Mouse (Mus musculus) kidney, postnatal 0 days (tissue): ENCODE results near the gene Nxpe5. TPM values are rescaled to one million over a fixed set of nuclear protein-coding genes. Genes with fewer than 3 reads are reported as not detected.

Source experiments
- ATAC-seq: fragments of 200-750 bp; cut with Nextera tagmentation; replicated peaks from 2 replicates; pipeline ENCODE4 v1.8.0; 2017; ENCODE audit warnings: low read depth, moderate number of reproducible peaks, moderate TSS enrichment, moderate library complexity; ENCODE audit not compliant: low FRiP score
- DNase-seq: peaks from one replicate; pipeline ENCODE4 v3.0.0-alpha.2; 2016; ENCODE audit warnings: low spot score
- H3K27ac ChIP-seq: fragments of 300-500 bp; sonication (generic); 2 replicates; pipeline ENCODE4 v1.5.1; 2014; ENCODE audit warnings: mild to moderate bottlenecking
- H3K27me3 ChIP-seq: fragments of 300-500 bp; sonication (generic); 2 replicates; pipeline ENCODE4 v1.6.1; 2014; ENCODE audit warnings: low read length, mixed read lengths; ENCODE audit not compliant: insufficient read depth
- H3K36me3 ChIP-seq: fragments of 300-500 bp; sonication (generic); 2 replicates; pipeline ENCODE4 v1.6.1; 2014; ENCODE audit warnings: low read length, mixed read lengths; ENCODE audit not compliant: insufficient read depth
- H3K4me1 ChIP-seq: fragments of 300-500 bp; sonication (generic); replicated peaks from 2 replicates; pipeline ENCODE4 v1.6.1; 2014; ENCODE audit warnings: antibody characterized with exemption, low read length, mixed read lengths; ENCODE audit not compliant: insufficient read depth
- H3K4me2 ChIP-seq: fragments of 300-500 bp; sonication (generic); 2 replicates; pipeline ENCODE4 v1.6.1; 2014; ENCODE audit warnings: mild to moderate bottlenecking, low read length, moderate library complexity, mixed read lengths
- H3K4me3 ChIP-seq: fragments of 300-500 bp; sonication (generic); replicated peaks from 2 replicates; pipeline ENCODE4 v1.5.1; 2014; ENCODE audit warnings: low read depth, low read length
- H3K9ac ChIP-seq: fragments of 300-500 bp; sonication (generic); 2 replicates; pipeline ENCODE4 v1.6.1; 2014; ENCODE audit warnings: low read depth, low read length
- H3K9me3 ChIP-seq: fragments of 300-500 bp; sonication (generic); replicated peaks from 2 replicates; pipeline ENCODE4 v1.6.1; 2016; ENCODE audit warnings: low read length, inconsistent platforms, mixed read lengths
- CTCF ChIP-seq: IDR thresholded peaks from 2 replicates; pipeline ENCODE4 v1.5.1; 2016; ENCODE audit warnings: antibody characterized with exemption, low read depth, mild to moderate bottlenecking, moderate library complexity
- WGBS: fragments of 180-500 bp; shearing (Covaris S2); extraction: QIAGEN DNeasy Blood & Tissue Kit; methylation state at CpG from one replicate; pipeline ENCODE4 v1.1.7; 2014; 5-methylcytosine and 5-hydroxymethylcytosine counted together
- polyA plus RNA-seq: library from polyadenylated mRNA; unstranded; fragments of >200 nt; fragmentation: Nextera tagmentation; extraction: Ambion mirVana; gene quantifications from 2 replicates; pipeline ENCODE4 v1.2.1, GENCODE M21; 2015

The Nxpe5 gene
- polyA plus RNA-seq, 1 experiment from 2014 or later = 0.36 TPM

- no peak for ATAC-seq
- H3K9ac ChIP-seq = no peak overlapping the region
- H3K27ac ChIP-seq = no peak overlapping the region
Observed at GRCm38 (mm10) chr5:138256966-138257584, 31.4 kb downstream of the Nxpe5 start.

GRCm38 (mm10) chr5:138257585-138257978, 31.9 kb downstream of the Nxpe5 start:
- peaks cover 8% of the 10 kb centered on the region for H3K4me1 ChIP-seq
- H3K9ac ChIP-seq = no peak overlapping the region
- WGBS = 92% methylated on average over 4 of the region's 4 CpGs
- peaks cover 18% of the 10 kb centered on the region for H3K36me3 ChIP-seq
- DNase-seq (no peak), ATAC-seq (no peak)
- no peak overlapping the region for H3K4me3 ChIP-seq
- no peaks in the 10 kb centered on the region for H3K9me3 ChIP-seq
- TF ChIP-seq CTCF = no peak
- no peak overlapping the region for H3K4me2 ChIP-seq
- no peak overlapping the region for H3K27ac ChIP-seq
- no peaks in the 10 kb centered on the region for H3K27me3 ChIP-seq

More at GRCm38 (mm10) chr5:138256966-138257584, 31.4 kb downstream of the Nxpe5 start:
- Histone ChIP-seq H3K4me3 (no peak overlapping the region), H3K36me3 (peaks cover 18% of the 10 kb centered on the region), H3K4me1 (0 out of 2 replicates have a peak, but pooled peaks cover 4% of the 10 kb centered on the region), H3K9me3 (no peaks in the 10 kb centered on the region), H3K27me3 (no peaks in the 10 kb centered on the region), H3K4me2 (no peak overlapping the region)
- no peak for TF ChIP-seq CTCF
- WGBS = 86% methylated on average over 10 of the region's 10 CpGs
- DNase-seq = no peak

- no peak overlapping the region for H3K4me3 ChIP-seq
- TF ChIP-seq CTCF = no peak
- no peak for ATAC-seq
- no peaks in the 10 kb centered on the region for H3K27me3 ChIP-seq
- no peak for DNase-seq
- H3K9me3 ChIP-seq = no peaks in the 10 kb centered on the region
- H3K9ac ChIP-seq = no peak overlapping the region
- 75% methylated on average over 3 of the region's 3 CpGs for WGBS
- H3K4me1 ChIP-seq = peaks cover 13% of the 10 kb centered on the region
- no peak overlapping the region for H3K27ac ChIP-seq
- H3K36me3 ChIP-seq = peaks cover 18% of the 10 kb centered on the region
- no peak overlapping the region for H3K4me2 ChIP-seq
Observed at GRCm38 (mm10) chr5:138258078-138258477, 32.4 kb downstream of the Nxpe5 start.

GRCm38 (mm10) chr5:138258542-138258941, 32.8 kb downstream of the Nxpe5 start:
- DNase-seq (no peak), ATAC-seq (no peak)
- H3K4me1 ChIP-seq = peaks cover 16% of the 10 kb centered on the region
- no peaks in the 10 kb centered on the region for H3K9me3 ChIP-seq
- TF ChIP-seq CTCF = no peak
- 73% methylated on average over 6 of the region's 6 CpGs for WGBS
- no peak overlapping the region for H3K9ac ChIP-seq
- H3K4me3 ChIP-seq = no peak overlapping the region
- H3K27ac ChIP-seq = no peak overlapping the region
- no peaks in the 10 kb centered on the region for H3K27me3 ChIP-seq
- H3K36me3 ChIP-seq = peaks cover 18% of the 10 kb centered on the region
- H3K4me2 ChIP-seq = no peak overlapping the region

GRCm38 (mm10) chr5:138258993-138259392, 33.3 kb downstream of the Nxpe5 start:
- no peak for TF ChIP-seq CTCF
- ATAC-seq (no peak), DNase-seq (no peak)
- Histone ChIP-seq H3K27ac (no peak overlapping the region), H3K27me3 (no peaks in the 10 kb centered on the region), H3K4me1 (peaks cover 16% of the 10 kb centered on the region), H3K9ac (no peak overlapping the region), H3K4me2 (no peak overlapping the region), H3K36me3 (peaks cover 18% of the 10 kb centered on the region), H3K4me3 (no peak overlapping the region), H3K9me3 (no peaks in the 10 kb centered on the region)
- WGBS = 44% methylated on average over 7 of the region's 7 CpGs

- peaks cover 12% of the 10 kb centered on the region for H3K4me1 ChIP-seq
- TF ChIP-seq CTCF = no peak
- H3K9me3 ChIP-seq = no peaks in the 10 kb centered on the region
- no peak overlapping the region for H3K9ac ChIP-seq
- DNase-seq = no peak
- no peak for ATAC-seq
- 86% methylated on average over 10 of the region's 10 CpGs for WGBS
- no peak overlapping the region for H3K27ac ChIP-seq
- H3K27me3 ChIP-seq = no peaks in the 10 kb centered on the region
- peaks cover 18% of the 10 kb centered on the region for H3K36me3 ChIP-seq
- H3K4me3 ChIP-seq = no peak overlapping the region
- no peak overlapping the region for H3K4me2 ChIP-seq
Observed at GRCm38 (mm10) chr5:138260051-138260450, 34.4 kb downstream of the Nxpe5 start.

GRCm38 (mm10) chr5:138260834-138261233, 35.1 kb downstream of the Nxpe5 start:
- no peak for TF ChIP-seq CTCF
- Histone ChIP-seq H3K9me3 (no peaks in the 10 kb centered on the region), H3K27me3 (no peaks in the 10 kb centered on the region), H3K36me3 (peaks cover 19% of the 10 kb centered on the region), H3K4me2 (no peak overlapping the region), H3K9ac (no peak overlapping the region), H3K4me3 (no peak overlapping the region), H3K27ac (no peak overlapping the region), H3K4me1 (peaks cover 12% of the 10 kb centered on the region)
- ATAC-seq (no peak), DNase-seq (no peak)
- 89% methylated on average over 11 of the region's 11 CpGs for WGBS
